ENCODE assay signal across 8 mouse cellular contexts in genomic region chr11:22860335-22861227, GRCm38 (mm10). TPM values are rescaled to one million over a fixed set of nuclear protein-coding genes. Genes with fewer than 3 reads are reported as not detected.
DNase-seq lines count a peak whose midpoint lies in the region; ATAC-seq and TF ChIP-seq lines count a peak whose summit lies in the region.

Gene B3gnt2, minus strand, starts transcription at chr11:22860961.

- peak within 1 kb of the TSS; percentile 88 for H3K27ac ChIP-seq in embryonic facial prominence, embryonic 15.5 days (replicated peaks)
- H3K27ac ChIP-seq in heart, postnatal 0 days (ENCODE audit: low read depth), result peak within 1 kb of the TSS; percentile 88

- H3K79me3 ChIP-seq in C2C12 (ENCODE audit: low read depth), result peaks cover 26% of the 10 kb centered on the region

- peaks cover 38% of the 10 kb centered on the region for H3K79me2 ChIP-seq in C2C12 (ENCODE audit: control insufficient read depth, insufficient read depth)

- peak within 1 kb of the TSS; percentile 72 for H3K4me3 ChIP-seq in C2C12 (ENCODE audit: insufficient read depth, poor library complexity, severe bottlenecking)
- H3K4me3 ChIP-seq in G1E (ENCODE audit: low read depth, low read length), result peak within 1 kb of the TSS; percentile 87
- peak within 1 kb of the TSS; percentile 76 for H3K4me3 ChIP-seq in embryonic facial prominence, embryonic 15.5 days (replicated peaks)
- peak within 1 kb of the TSS; percentile 76 for H3K4me3 ChIP-seq in heart, postnatal 0 days (ENCODE audit: low read depth, low read length)

- 2% methylated on average over 41 of the region's 41 CpGs for WGBS in embryonic facial prominence, embryonic 15.5 days
- 10% methylated on average over 41 of the region's 41 CpGs for WGBS in heart, postnatal 0 days

- peak; percentile 30 for ATAC-seq in G1E (ENCODE audit: extremely low read depth, insufficient number of reproducible peaks, low FRiP score, poor library complexity, severe bottlenecking)
- ATAC-seq in embryonic facial prominence, embryonic 15.5 days (ENCODE audit: insufficient number of reproducible peaks, low FRiP score, low TSS enrichment, low read depth), result 0 out of 2 replicates have a peak, but pooled peaks have one; percentile 22
- peak; percentile 8; the same call in 1 of the 2 replicates for ATAC-seq in heart, postnatal 0 days (ENCODE audit: insufficient read depth, low read depth)
- ATAC-seq in megakaryocyte, adult 5-6 weeks (ENCODE audit: poor library complexity, severe bottlenecking), result peak; percentile 20

- peak within 1 kb of the TSS; percentile 67 for H3ac ChIP-seq in C2C12 (ENCODE audit: control insufficient read depth, insufficient read length, low read depth)

- TF ChIP-seq CTCF in C2C12 (IDR thresholded peaks at IDR 0.05; ENCODE audit: control insufficient read depth, insufficient read depth, insufficient read length), result no peak
- no peak for TF ChIP-seq CTCF in G1E (IDR thresholded peaks at IDR 0.05; ENCODE audit: low read depth, low read length)
- TF ChIP-seq CTCF in heart, postnatal 0 days (IDR thresholded peaks at IDR 0.05; ENCODE audit: low read depth), result no peak

- H3K4me2 ChIP-seq in embryonic facial prominence, embryonic 15.5 days (replicated peaks), result peak within 1 kb of the TSS; percentile 95
- H3K4me2 ChIP-seq in heart, postnatal 0 days (ENCODE audit: low read depth, low read length), result peak within 1 kb of the TSS; percentile 99

- H3K4me1 ChIP-seq in G1E (ENCODE audit: insufficient read depth, low read depth, low read length), result peaks cover 49% of the 10 kb centered on the region
- H3K4me1 ChIP-seq in embryonic facial prominence, embryonic 15.5 days, result peaks cover 28% of the 10 kb centered on the region
- peaks cover 16% of the 10 kb centered on the region for H3K4me1 ChIP-seq in heart, postnatal 0 days (ENCODE audit: control insufficient read depth, insufficient read depth)

- H3K36me3 ChIP-seq in C2C12 (ENCODE audit: control insufficient read depth, insufficient read depth) (no peaks in the 10 kb centered on the region), G1E (replicated peaks) (peaks cover 2% of the 10 kb centered on the region)
- no peaks in the 10 kb centered on the region for H3K36me3 ChIP-seq in embryonic facial prominence, embryonic 15.5 days
- no peaks in the 10 kb centered on the region for H3K36me3 ChIP-seq in heart, postnatal 0 days (replicated peaks; ENCODE audit: control insufficient read depth, insufficient read depth, low read length)

- peak within 1 kb of the TSS; percentile 45; the same call in 1 of the 2 replicates for H3K9ac ChIP-seq in embryonic facial prominence, embryonic 15.5 days
- peak within 1 kb of the TSS; percentile 70 for H3K9ac ChIP-seq in heart, postnatal 0 days (replicated peaks; ENCODE audit: low read depth, low read length)

- no peaks in the 10 kb centered on the region for H3K9me3 ChIP-seq in G1E (replicated peaks)
- H3K9me3 ChIP-seq in embryonic facial prominence, embryonic 15.5 days (replicated peaks), result no peaks in the 10 kb centered on the region
- no peaks in the 10 kb centered on the region for H3K9me3 ChIP-seq in heart, postnatal 0 days (replicated peaks; ENCODE audit: control insufficient read depth, low read length)

- TF ChIP-seq EP300 in heart, postnatal 0 days (IDR thresholded peaks at IDR 0.05; ENCODE audit: low read depth), result no peak

- DNase-seq in G1E (ENCODE audit: low spot score), result peak; percentile 65
- no peak for DNase-seq in heart, postnatal 0 days (ENCODE audit: low spot score)
- no peak for DNase-seq in layer of hippocampus, postnatal 36 days
- DNase-seq in thymus, postnatal 0 days (ENCODE audit: low spot score), result peak; percentile 71
- DNase-seq in ovary, postnatal 14 days (ENCODE audit: low spot score), result no peak

- H3K27me3 ChIP-seq in C2C12 (ENCODE audit: control insufficient read depth, insufficient read depth, insufficient read length), result no peaks in the 10 kb centered on the region
- peaks cover 6% of the 10 kb centered on the region for H3K27me3 ChIP-seq in G1E (ENCODE audit: insufficient read depth, low read length)
- H3K27me3 ChIP-seq in embryonic facial prominence, embryonic 15.5 days, result peaks cover 33% of the 10 kb centered on the region
- H3K27me3 ChIP-seq in heart, postnatal 0 days (ENCODE audit: control insufficient read depth, insufficient read depth, low read length), result no peaks in the 10 kb centered on the region

TF ChIP-seq in C2C12, 6 proteins besides CTCF, POLR2A, EP300 and RAD21:
- no peak for TF ChIP-seq MYOD1 (IDR thresholded peaks at IDR 0.05; ENCODE audit: control insufficient read depth, insufficient read length, low read depth)
- no peak for TF ChIP-seq CEBPB (IDR thresholded peaks at IDR 0.05; ENCODE audit: low read depth)
- no peak for TF ChIP-seq MYOG (IDR thresholded peaks at IDR 0.05; ENCODE audit: control insufficient read depth, extremely low read depth, insufficient read length)
- TF ChIP-seq USF1 (IDR thresholded peaks at IDR 0.05; ENCODE audit: low read depth), result no peak
- no peak for TF ChIP-seq MAX (IDR thresholded peaks at IDR 0.05)
- TF ChIP-seq FOSL1 (IDR thresholded peaks at IDR 0.05; ENCODE audit: insufficient read depth, low read length, poor library complexity, severe bottlenecking), result no peak

RNA-seq across cellular contexts. Expression of gene B3gnt2, which starts in this region (rescaled TPM):
- polyA plus RNA-seq in C2C12 (2012; fragmentation: generic; extraction: Trizol) (10.8 TPM), G1E (2012) (8.8 and 11.5 TPM in 2 replicates)
- total RNA-seq in G1E (2014; fragmentation: Nextera tagmentation) (57.9 and 65.7 TPM in 2 replicates), G1E (2017) (26.3 and 43.4 TPM in 2 replicates)
- 9.1 and 11.7 TPM in 2 replicates for polyA plus RNA-seq in embryonic facial prominence, embryonic 15.5 days (2015; fragmentation: Nextera tagmentation; extraction: Ambion mirVana)
- 14.3 and 22.6 TPM in 2 replicates for total RNA-seq in heart, postnatal 0 days (2014; rRNA removed; ENCODE audit: low replicate concordance)
- 5.1 and 5.9 TPM in 2 replicates for polyA plus RNA-seq in heart, postnatal 0 days (2015; fragmentation: Nextera tagmentation; extraction: Ambion mirVana)
- total RNA-seq in layer of hippocampus, postnatal 36 days (2021), result 10 to 100 TPM; 12.2 to 17.4 TPM
- total RNA-seq in megakaryocyte, adult 5-6 weeks (2015), result 8.3 and 13.0 TPM in 2 replicates
- total RNA-seq in megakaryocyte, adult 5-6 weeks (2017), result 20.8 and 28.9 TPM in 2 replicates
- polyA plus RNA-seq in thymus, postnatal 0 days (2015; fragmentation: Nextera tagmentation; extraction: Ambion mirVana), result 25.5 and 26.1 TPM in 2 replicates

Comparison
In these comparisons a context has a peak if more than half of its experiments do, and no peak if none do; other contexts are left out.
1. DNase-seq: peak in G1E (single experiment) and thymus, postnatal 0 days (single experiment); none in heart, postnatal 0 days (single experiment), layer of hippocampus, postnatal 36 days (0 of 2) and ovary, postnatal 14 days (single experiment).
2. Peak in every context shown above with its lines, with median percentiles within 50 percentile points of each other: H3K4me3 ChIP-seq and ATAC-seq.